Mouse (Mus musculus): Measurements from ENCODE around the gene Lrrc47.
A peak's percentile ranks its signal among the peaks of the same experiment; 100 is the strongest.

The Lrrc47 gene

DNA sequence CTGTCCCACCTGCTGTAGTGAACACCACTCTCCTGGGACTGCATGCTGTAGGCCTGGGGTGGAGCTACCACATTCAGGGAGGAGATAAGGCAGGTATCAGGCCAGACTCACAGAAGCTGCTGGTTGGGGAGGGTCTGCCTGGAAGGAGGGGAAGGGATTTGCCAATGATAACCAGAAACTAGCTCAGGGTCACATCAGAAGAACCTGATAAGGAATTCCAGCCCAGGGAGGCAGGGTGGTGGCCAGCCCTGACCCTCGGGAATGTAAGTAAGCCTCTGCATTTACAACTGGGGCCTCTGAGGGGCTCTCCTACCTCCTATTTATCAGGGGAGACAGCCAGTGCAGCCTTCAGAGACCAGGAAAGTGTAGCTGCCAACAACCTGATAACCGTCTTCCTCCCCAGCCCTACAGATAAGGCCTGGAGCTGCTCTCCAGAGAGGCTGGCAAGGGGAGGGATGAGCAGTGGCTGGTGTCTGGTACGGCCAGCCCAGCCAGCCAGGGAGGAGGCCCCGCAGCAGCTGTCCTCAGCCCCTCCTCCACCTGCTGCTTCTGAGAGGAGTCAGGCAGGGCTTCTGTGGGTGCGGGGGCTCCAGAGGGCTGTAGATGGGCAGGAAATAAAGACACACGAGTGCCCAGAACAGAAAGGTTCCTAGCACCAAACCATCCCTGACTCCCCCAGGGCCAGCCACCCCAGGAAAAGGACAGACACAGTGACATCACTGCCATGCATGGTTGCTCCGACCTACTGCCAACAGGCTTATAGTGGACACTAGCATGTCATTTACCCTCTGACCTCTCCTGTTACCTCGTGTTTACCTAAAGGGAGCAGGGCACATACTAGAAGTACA is 12.4 kb downstream of the Lrrc47 start:
- no peak for DNase-seq

DNA sequence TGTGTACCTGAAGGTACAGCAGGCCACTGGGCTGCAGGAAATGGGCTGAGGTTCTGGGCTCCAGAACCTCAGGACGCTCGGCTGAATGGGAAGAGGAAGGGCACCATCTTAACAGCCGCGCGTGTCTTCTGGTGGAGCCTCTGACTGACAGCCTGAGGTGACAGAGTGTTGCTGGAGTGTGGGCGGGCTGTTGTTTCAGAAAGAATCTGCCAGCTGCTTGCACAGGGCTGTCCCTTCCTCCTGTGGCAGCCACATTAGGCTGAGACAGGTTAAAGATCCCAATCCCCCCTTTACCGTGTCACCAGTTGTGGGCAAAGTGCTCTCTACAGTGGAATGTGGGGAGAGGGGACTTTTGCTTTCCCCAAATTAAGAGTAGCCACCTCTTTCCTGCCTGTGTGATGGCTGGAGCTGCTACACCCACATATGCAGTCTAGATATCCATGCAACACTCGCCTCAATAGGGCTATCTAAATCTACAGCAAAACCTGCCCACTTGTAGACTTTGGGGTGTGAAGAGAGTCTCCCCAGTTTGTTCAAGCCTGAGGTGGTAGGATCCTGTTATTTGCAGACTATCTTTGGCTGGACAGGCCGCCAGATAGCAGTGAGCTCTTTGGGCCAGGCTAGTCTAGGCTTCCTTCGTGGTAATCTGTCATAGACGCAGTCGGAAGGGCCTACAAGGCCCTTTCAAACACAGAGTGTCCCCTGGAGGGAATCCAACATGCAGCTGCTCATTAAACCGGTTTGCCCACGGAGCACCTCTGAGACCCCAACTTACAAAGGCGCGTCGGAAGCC is 13.4 kb downstream of the Lrrc47 start:
- DNase-seq: no peak

DNA sequence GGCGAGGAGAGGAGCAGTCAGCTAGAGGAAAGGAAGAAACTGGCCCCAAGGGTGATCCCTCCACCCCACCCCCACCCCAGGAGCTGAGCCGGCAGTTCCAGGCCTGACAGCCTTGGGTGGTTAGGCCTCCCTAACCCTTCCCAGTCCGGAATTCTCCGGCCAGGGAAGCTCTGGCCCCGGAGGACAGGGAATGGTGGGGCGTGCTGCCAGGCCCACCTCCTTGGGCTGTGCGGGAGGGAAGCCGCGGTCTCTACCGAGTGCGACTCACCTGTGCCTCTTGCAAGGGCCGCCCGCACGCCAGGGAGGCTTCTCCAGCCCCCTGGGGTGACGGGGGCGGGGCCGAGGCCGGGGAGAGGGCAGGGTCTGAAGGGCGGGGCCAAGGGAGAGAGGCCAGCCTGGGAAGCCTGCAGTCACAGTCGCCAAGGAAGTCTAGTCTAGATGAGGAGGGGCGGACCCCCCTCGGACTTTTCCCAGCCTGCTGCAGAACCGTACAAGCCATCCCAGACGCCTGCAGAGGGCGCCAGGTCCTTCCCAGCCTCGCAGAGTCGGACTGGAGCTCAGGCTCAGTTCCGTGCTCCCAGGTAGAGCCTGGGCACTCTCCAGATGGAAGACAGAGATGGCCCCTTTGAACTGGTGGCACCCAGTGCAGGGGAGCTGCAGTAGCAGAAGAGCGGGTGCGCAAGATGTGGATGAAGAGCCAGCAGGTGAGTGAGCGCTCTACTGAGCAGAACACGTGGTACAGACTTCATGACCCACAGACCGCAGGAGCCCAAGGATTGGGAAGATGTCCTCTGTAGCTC is 14.3 kb downstream of the Lrrc47 start, which contains the start of gene Smim1:
Gene Smim1 (minus strand): TSS at position 590 of the 800 bp plus-strand sequence.
- peak; percentile 67 to 82 for DNase-seq

- no peak for DNase-seq
Measured at GRCm38 (mm10) chr4:154026441-154026761, 14.9 kb downstream of the Lrrc47 start.

DNA sequence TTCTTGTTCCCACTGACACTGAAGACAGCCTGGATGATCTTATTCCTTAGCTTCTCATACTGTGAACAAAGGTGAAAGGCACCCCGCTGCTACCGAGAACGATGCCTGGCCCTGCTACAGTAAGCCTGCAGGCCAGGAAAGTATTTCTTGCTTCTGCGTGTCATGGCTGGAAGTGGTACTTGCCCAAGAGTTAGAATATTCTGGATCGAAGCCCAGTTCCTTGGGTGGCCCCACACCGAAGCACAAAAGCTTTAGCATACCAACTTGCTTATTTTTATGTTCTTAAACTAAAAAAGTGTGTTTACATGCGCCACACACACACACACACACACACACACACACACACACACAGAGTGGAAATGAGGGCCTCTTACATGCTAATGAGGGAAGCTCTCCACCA is 16.5 kb downstream of the Lrrc47 start:
- no peak for DNase-seq

- DNase-seq: peak in 1 of 2 experiments; percentile 43
Measured at GRCm38 (mm10) chr4:154028646-154029045, 17.1 kb downstream of the Lrrc47 start.

- no peak for DNase-seq
Measured at GRCm38 (mm10) chr4:154037123-154037522, 25.6 kb downstream of the Lrrc47 start.

GRCm38 (mm10) chr4:154042577-154042976 is 31.0 kb downstream of the Lrrc47 start, which contains the start of gene Ccdc27:
Gene Ccdc27 (minus strand): TSS chr4:154042677.
- no peak for DNase-seq

- no peak for DNase-seq
Measured at GRCm38 (mm10) chr4:154045837-154046236, 34.3 kb downstream of the Lrrc47 start.

- DNase-seq: no peak
Measured at GRCm38 (mm10) chr4:154051401-154051800, 39.9 kb downstream of the Lrrc47 start.

- DNase-seq: no peak
Measured at GRCm38 (mm10) chr4:154053065-154053464, 41.5 kb downstream of the Lrrc47 start.

DNA sequence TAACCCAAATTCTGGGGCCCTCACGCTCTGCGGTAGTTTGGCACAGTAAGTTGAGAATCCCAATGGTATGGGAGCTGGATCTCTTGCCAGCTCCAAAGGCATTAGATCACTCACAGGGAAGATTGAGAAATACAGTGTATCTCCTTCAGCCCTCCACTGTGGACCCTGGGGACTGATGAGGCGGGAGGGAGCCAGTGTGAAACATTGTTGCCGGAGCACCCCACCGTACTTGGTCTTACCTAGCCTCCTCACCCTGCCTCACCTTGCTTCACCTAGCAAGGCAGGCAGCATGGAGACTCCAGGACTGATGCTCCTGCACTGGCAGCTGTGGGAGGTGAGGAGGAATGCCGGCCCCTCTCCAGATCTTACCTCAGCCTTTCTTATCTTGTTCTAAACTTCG is 44.0 kb downstream of the Lrrc47 start:
- no peak for DNase-seq

GRCm38 (mm10) chr4:154056046-154056445 is 44.5 kb downstream of the Lrrc47 start:
- no peak for DNase-seq

- no peak for DNase-seq
Measured at GRCm38 (mm10) chr4:154056661-154057060, 45.1 kb downstream of the Lrrc47 start.

- DNase-seq: no peak
Measured at GRCm38 (mm10) chr4:154057696-154058095, 46.2 kb downstream of the Lrrc47 start.

- peak; percentile 59 to 63 for DNase-seq
Measured at GRCm38 (mm10) chr4:154064827-154065773, 53.6 kb downstream of the Lrrc47 start.

- DNase-seq: peak; percentile 81 to 83
Measured at GRCm38 (mm10) chr4:154070896-154071295, 59.4 kb downstream of the Lrrc47 start.
